Mouse (Mus musculus): ENCODE data around the gene Nbea. TPM values are rescaled to one million over a fixed set of nuclear protein-coding genes. Genes with fewer than 3 reads are reported as not detected.

Gene Nbea
- polyA plus RNA-seq, 1 experiment, result 3.6 TPM

DNA sequence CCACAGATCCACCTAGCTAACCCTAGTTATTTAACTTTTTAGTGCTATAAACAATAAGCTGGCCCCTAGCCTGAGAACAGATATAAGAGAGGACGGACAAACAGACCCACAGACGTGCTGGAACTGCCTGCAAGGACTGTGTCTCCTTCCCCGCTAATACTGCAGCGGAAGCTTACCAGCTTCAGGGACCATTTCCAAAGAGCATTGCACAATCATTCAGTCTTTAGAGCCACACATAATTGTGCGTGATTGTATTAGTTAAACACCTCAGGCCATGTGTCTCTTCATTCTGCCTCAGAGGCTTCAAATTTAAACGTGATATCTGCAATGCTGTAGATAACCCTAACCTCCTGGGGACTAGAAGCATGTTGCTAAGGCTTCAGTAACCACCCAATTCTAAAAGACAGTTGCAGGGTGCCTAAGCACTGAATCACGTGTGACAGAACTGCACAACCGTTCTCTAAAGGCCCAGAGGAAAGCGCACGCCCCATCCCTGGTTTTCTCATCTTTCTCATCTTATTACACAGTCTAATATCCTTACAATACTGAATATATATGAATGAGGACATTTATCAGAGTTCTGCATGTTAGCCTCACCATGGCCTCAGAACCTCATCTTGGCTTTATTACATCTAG is 296.2 kb downstream of the Nbea start:
- TF ChIP-seq TCF12 (IDR thresholded peaks at IDR 0.05; ENCODE audit: insufficient read depth, poor library complexity, severe bottlenecking) (no peak), USF1 (IDR thresholded peaks at IDR 0.05; ENCODE audit: low read depth) (peak; percentile 31), CEBPB (IDR thresholded peaks at IDR 0.05; ENCODE audit: insufficient read depth, poor library complexity, severe bottlenecking) (peak; percentile 81)
- Histone ChIP-seq H3K79me2 (ENCODE audit: control insufficient read depth, insufficient read depth) (no peaks in the 10 kb centered on the region), H3K27me3 (ENCODE audit: control insufficient read depth, insufficient read depth, insufficient read length) (no peaks in the 10 kb centered on the region), H3K4me2 (ENCODE audit: low read depth) (peak overlapping the region; percentile 45), H3K4me3 (no peak overlapping the region), H3ac (ENCODE audit: control insufficient read depth, insufficient read length) (no peak overlapping the region), H3K36me3 (ENCODE audit: control insufficient read depth, insufficient read depth) (no peaks in the 10 kb centered on the region)

DNA sequence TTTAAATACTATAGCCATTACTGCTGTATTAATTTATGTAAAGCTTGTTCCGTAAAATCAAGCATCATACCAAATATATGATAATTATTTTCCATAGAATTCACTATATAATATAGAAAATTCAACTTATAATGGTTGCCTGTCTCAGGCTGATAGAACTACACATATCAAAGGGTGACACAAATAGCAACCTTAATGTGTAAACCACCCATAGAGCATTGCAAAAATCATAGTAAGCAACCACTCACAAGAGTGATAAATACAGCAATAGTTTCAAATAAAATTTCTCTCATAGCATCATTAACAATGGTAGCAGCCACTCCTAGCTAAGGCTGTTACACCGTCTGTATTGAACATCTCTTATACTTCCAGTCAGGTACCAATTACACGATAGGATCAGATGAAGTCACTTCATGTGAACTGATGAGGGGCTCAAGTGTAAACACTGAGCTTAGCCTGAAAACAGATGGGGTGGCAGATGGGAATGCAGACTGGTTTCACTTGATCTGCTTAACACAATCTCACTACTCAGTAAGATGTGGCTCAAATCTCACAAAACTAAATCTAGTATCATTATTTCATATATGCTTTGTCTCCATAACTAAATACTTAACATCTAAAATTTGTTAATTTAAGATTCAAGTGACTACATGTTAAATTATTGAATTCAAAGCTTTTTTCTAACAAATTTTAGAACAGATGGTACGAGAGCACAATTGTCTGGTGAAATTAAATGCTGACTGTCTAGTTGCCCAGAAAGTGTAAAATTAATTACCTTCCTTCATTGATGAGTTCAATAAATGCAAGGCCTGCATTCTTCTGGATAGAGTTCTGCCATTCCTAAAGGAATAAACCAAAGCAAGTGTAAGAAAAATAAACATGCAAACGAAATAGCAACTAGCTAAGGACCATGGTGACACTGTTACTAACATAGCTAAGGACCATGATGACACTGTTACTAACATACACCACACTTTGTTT is 310.3 kb downstream of the Nbea start:
- Histone ChIP-seq H3K79me2 (ENCODE audit: control insufficient read depth, insufficient read depth) (no peaks in the 10 kb centered on the region), H3K27me3 (ENCODE audit: control insufficient read depth, insufficient read depth, insufficient read length) (no peaks in the 10 kb centered on the region), H3K4me2 (ENCODE audit: low read depth) (no peak overlapping the region), H3K36me3 (ENCODE audit: control insufficient read depth, insufficient read depth) (no peaks in the 10 kb centered on the region), H3K4me3 (no peak overlapping the region), H3ac (ENCODE audit: control insufficient read depth, insufficient read length) (no peak overlapping the region)
- TF ChIP-seq SRF (IDR thresholded peaks at IDR 0.05; ENCODE audit: control insufficient read depth, insufficient read length, low read depth) (no peak), MAX (IDR thresholded peaks at IDR 0.05; ENCODE audit: low read depth) (no peak), TCF3 (IDR thresholded peaks at IDR 0.05; ENCODE audit: insufficient read length, low read depth) (no peak), MYOG (IDR thresholded peaks at IDR 0.05; ENCODE audit: control insufficient read depth in 1 of 3, insufficient read depth in 1 of 3, insufficient read length in 2 of 3, low read depth in 2 of 3) (no peak), CEBPB (IDR thresholded peaks at IDR 0.05; ENCODE audit: insufficient read depth, poor library complexity, severe bottlenecking) (no peak), TCF12 (IDR thresholded peaks at IDR 0.05; ENCODE audit: insufficient read depth, poor library complexity, severe bottlenecking) (no peak), POLR2A (IDR thresholded peaks at IDR 0.05; ENCODE audit: insufficient read length, low read depth) (no peak), E2F4 (IDR thresholded peaks at IDR 0.05; ENCODE audit: insufficient read depth) (no peak), POLR2AphosphoS2 (IDR thresholded peaks at IDR 0.05; ENCODE audit: insufficient read length, low read depth) (no peak), USF1 (IDR thresholded peaks at IDR 0.05; ENCODE audit: low read depth) (no peak), REST (IDR thresholded peaks at IDR 0.05; ENCODE audit: insufficient read depth, insufficient read length) (no peak), MYOD1 (IDR thresholded peaks at IDR 0.05; ENCODE audit: control insufficient read depth in 1 of 3, insufficient read length in 2 of 3, low read depth in 2 of 3) (no peak)

DNA sequence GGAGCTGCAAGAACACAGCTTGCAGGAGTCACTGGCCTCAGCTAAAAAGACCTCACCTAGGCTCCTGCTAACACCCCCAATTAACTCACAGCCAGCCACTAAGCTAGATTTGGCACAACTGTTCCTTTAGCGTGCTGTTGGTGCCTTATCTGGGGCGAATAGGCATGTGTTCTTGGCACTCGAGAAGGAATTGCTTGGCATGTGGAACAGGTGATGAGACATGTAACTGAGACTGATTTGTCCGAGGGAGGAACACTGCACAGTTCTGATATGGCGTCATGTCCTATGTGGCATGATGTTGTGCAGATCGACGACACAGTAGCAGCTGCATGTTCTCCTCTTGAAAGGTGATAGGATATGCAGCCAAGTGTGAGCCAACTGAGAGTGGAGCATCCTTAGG is 331.0 kb downstream of the Nbea start:
- TF ChIP-seq CEBPB (IDR thresholded peaks at IDR 0.05; ENCODE audit: insufficient read depth, poor library complexity, severe bottlenecking), result no peak
- TF ChIP-seq MYOG (IDR thresholded peaks at IDR 0.05; ENCODE audit: control insufficient read depth in 1 of 3, insufficient read depth in 1 of 3, insufficient read length in 2 of 3, low read depth in 2 of 3), result no peak
- TF ChIP-seq SRF (IDR thresholded peaks at IDR 0.05; ENCODE audit: control insufficient read depth, insufficient read length, low read depth), result no peak
- TF ChIP-seq MYOD1 (IDR thresholded peaks at IDR 0.05; ENCODE audit: control insufficient read depth in 1 of 3, insufficient read length in 2 of 3, low read depth in 2 of 3), result no peak
- no peak for TF ChIP-seq POLR2AphosphoS2 (IDR thresholded peaks at IDR 0.05; ENCODE audit: insufficient read length, low read depth)
- no peak for TF ChIP-seq POLR2A (IDR thresholded peaks at IDR 0.05; ENCODE audit: insufficient read length, low read depth)
- TF ChIP-seq MAX (IDR thresholded peaks at IDR 0.05; ENCODE audit: low read depth), result no peak
- no peak for TF ChIP-seq E2F4 (IDR thresholded peaks at IDR 0.05; ENCODE audit: insufficient read depth)
- H3K27me3 ChIP-seq (ENCODE audit: control insufficient read depth, insufficient read depth, insufficient read length), result no peaks in the 10 kb centered on the region
- H3K79me2 ChIP-seq (ENCODE audit: control insufficient read depth, insufficient read depth), result no peaks in the 10 kb centered on the region
- H3ac ChIP-seq (ENCODE audit: control insufficient read depth, insufficient read length), result no peak overlapping the region
- no peaks in the 10 kb centered on the region for H3K36me3 ChIP-seq (ENCODE audit: control insufficient read depth, insufficient read depth)
- no peak overlapping the region for H3K4me2 ChIP-seq (ENCODE audit: low read depth)
- no peak overlapping the region for H3K4me3 ChIP-seq

DNA sequence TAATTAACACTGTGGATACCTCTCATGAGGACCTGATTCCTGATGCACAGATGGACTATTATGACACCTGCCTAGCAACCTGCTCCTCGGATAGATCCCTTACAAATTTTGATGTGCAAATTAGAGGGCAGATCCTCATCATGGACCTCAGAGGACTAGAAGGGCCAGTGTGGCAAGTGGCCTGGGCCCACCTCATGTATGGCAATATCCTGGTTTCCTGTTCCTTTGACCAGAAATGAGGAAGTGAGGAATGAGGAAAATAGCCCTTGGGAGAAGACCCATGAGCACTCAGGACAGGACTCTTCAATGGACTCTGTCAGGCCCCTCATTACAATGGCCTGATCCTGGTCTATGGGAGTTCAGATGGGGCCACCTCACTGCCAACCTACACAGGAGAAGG is 336.4 kb downstream of the Nbea start:
- no peaks in the 10 kb centered on the region for H3K27me3 ChIP-seq (ENCODE audit: control insufficient read depth, insufficient read depth, insufficient read length)
- H3ac ChIP-seq (ENCODE audit: control insufficient read depth, insufficient read length), result no peak overlapping the region
- no peak overlapping the region for H3K4me2 ChIP-seq (ENCODE audit: low read depth)
- no peaks in the 10 kb centered on the region for H3K79me2 ChIP-seq (ENCODE audit: control insufficient read depth, insufficient read depth)
- no peaks in the 10 kb centered on the region for H3K36me3 ChIP-seq (ENCODE audit: control insufficient read depth, insufficient read depth)
- no peak overlapping the region for H3K4me3 ChIP-seq
- TF ChIP-seq MAX (IDR thresholded peaks at IDR 0.05; ENCODE audit: low read depth) (no peak), MYOG (IDR thresholded peaks at IDR 0.05; ENCODE audit: control insufficient read depth in 1 of 3, insufficient read depth in 1 of 3, insufficient read length in 2 of 3, low read depth in 2 of 3) (no peak), POLR2AphosphoS2 (IDR thresholded peaks at IDR 0.05; ENCODE audit: insufficient read length, low read depth) (no peak), MYOD1 (IDR thresholded peaks at IDR 0.05; ENCODE audit: control insufficient read depth in 1 of 3, insufficient read length in 2 of 3, low read depth in 2 of 3) (no peak)

DNA sequence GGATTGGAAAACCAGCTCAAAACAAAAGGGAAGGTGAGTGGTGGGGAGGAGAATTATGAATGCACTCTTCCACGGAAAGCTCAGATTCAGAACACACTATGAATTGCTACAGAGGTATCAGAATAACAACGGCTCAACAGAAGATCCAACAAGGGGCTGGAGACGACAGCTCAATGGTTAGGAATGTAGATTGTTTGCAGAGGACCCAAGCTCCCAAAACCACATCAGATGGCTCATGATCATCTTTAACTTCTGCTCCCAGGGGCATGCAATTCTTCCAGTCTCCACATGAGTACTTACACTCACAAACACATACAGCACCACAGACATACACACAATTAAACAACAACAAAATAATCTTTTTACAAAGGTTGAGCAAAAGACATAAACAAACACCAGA is 346.3 kb downstream of the Nbea start:
- Histone ChIP-seq H3K4me3 (no peak overlapping the region), H3ac (ENCODE audit: control insufficient read depth, insufficient read length) (no peak overlapping the region), H3K27me3 (ENCODE audit: control insufficient read depth, insufficient read depth, insufficient read length) (no peaks in the 10 kb centered on the region), H3K36me3 (ENCODE audit: control insufficient read depth, insufficient read depth) (no peaks in the 10 kb centered on the region), H3K79me2 (ENCODE audit: control insufficient read depth, insufficient read depth) (no peaks in the 10 kb centered on the region), H3K4me2 (ENCODE audit: low read depth) (no peak overlapping the region)
- TF ChIP-seq POLR2AphosphoS2 (IDR thresholded peaks at IDR 0.05; ENCODE audit: insufficient read length, low read depth) (no peak), POLR2A (IDR thresholded peaks at IDR 0.05; ENCODE audit: insufficient read length, low read depth) (no peak), CEBPB (IDR thresholded peaks at IDR 0.05; ENCODE audit: insufficient read depth, poor library complexity, severe bottlenecking) (no peak), E2F4 (IDR thresholded peaks at IDR 0.05; ENCODE audit: insufficient read depth) (no peak), MAX (IDR thresholded peaks at IDR 0.05; ENCODE audit: low read depth) (no peak), TCF3 (IDR thresholded peaks at IDR 0.05; ENCODE audit: insufficient read length, low read depth) (no peak), REST (IDR thresholded peaks at IDR 0.05; ENCODE audit: insufficient read depth, insufficient read length) (no peak), MYOG (IDR thresholded peaks at IDR 0.05; ENCODE audit: control insufficient read depth in 1 of 3, insufficient read depth in 1 of 3, insufficient read length in 2 of 3, low read depth in 2 of 3) (no peak), MYOD1 (IDR thresholded peaks at IDR 0.05; ENCODE audit: control insufficient read depth in 1 of 3, insufficient read length in 2 of 3, low read depth in 2 of 3) (no peak), USF1 (IDR thresholded peaks at IDR 0.05; ENCODE audit: low read depth) (no peak), SRF (IDR thresholded peaks at IDR 0.05; ENCODE audit: control insufficient read depth, insufficient read length, low read depth) (no peak), TCF12 (IDR thresholded peaks at IDR 0.05; ENCODE audit: insufficient read depth, poor library complexity, severe bottlenecking) (no peak)

Measured in myocyte (in vitro differentiated cells).